Mouse (Mus musculus): Measurements from ENCODE around the gene Rab31.

- TF ChIP-seq ZNF384 (IDR thresholded peaks at IDR 0.05; ENCODE audit: low read depth, low read length), result no peak
- TF ChIP-seq CHD2 (IDR thresholded peaks at IDR 0.05; ENCODE audit: low read depth, low read length), result no peak
- TF ChIP-seq ZC3H11A (IDR thresholded peaks at IDR 0.05; ENCODE audit: borderline replicate concordance, low read depth, low read length), result no peak
- TF ChIP-seq HCFC1 (IDR thresholded peaks at IDR 0.05; ENCODE audit: borderline replicate concordance, insufficient read depth, low read length), result no peak
- TF ChIP-seq MAFK (IDR thresholded peaks at IDR 0.05; ENCODE audit: insufficient read depth, low read depth, low read length), result no peak
Measured at GRCm38 (mm10) chr17:65741565-65741964, 31.0 kb downstream of the Rab31 start.

All from ES-E14 (cell line).